Mouse (Mus musculus) activated CD4-positive, CD25-positive, alpha-beta regulatory T cell, adult 4 months (primary cell): ENCODE measurements around the gene Lsm2. TPM values are rescaled to one million over a fixed set of nuclear protein-coding genes. Genes with fewer than 3 reads are reported as not detected.
A peak's percentile ranks its signal among the peaks of the same experiment; 100 is the strongest.
"Not testable (repeated sequence)": the region's sequence is repeated elsewhere in the genome, so short reads cannot be mapped to it uniquely, and the experiment has no call there.

Experiments used
- ATAC-seq: one replicate; pipeline ENCODE4 v1.8.0; 2017
- polyA plus RNA-seq, 2 experiments: library from polyadenylated mRNA; unstranded; fragments of 100-300 nt; shearing (Covaris generic); gene quantifications; one replicate each; pipeline ENCODE4 v1.2.1; 2017

The Lsm2 gene
- 10 to 100 TPM; 45.5 to 61.3 TPM for polyA plus RNA-seq

GRCm38 (mm10) chr17:34981690-34982180 lies at the start of gene Lsm2:
Gene Lsm2, plus strand, starts transcription at chr17:34981862.
- peak; percentile 86 for ATAC-seq

GRCm38 (mm10) chr17:34932287-34932686 lies 49.4 kb upstream of the Lsm2 start:
- peak; percentile 20 for ATAC-seq

DNA sequence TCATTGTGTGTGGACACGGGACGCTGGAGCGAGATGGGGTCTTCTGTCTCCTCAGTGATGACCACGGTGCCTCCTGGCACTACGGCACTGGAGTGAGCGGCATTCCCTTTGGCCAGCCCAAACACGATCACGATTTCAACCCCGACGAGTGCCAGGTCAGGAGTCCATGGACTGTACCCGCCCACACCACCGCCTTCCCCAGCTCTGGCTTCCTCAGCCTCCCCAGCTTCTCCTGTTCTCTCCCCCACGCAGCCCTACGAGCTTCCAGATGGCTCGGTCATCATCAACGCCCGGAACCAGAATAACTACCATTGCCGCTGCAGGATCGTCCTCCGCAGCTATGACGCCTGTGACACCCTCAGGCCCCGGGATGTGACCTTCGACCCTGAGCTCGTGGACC lies 47.6 kb upstream of the Lsm2 start:
- no peak for ATAC-seq

DNA sequence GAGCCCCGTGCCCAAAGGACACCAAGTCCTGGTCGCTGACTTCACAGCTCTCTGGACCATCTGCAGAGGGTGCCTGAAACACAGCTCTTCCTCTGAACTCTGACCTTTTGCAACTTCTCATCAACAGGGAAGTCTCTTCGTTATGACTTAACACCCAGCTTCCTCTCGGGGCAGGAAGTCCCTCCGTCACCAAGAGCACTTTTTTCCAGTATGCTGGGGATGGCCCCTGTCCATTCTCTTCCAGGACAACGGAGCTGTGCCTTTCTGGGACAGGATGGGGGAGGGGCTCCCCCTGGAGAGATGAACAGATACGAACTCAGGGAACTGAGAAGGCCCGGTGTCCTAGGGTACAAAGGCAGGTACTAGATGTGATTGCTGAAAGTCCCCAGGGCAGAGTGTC lies 46.8 kb upstream of the Lsm2 start:
- ATAC-seq = no peak

- ATAC-seq = no peak
Observed at GRCm38 (mm10) chr17:34937960-34938505, 43.6 kb upstream of the Lsm2 start.

- no peak for ATAC-seq
Observed at GRCm38 (mm10) chr17:34941344-34942041, 40.2 kb upstream of the Lsm2 start.

DNA sequence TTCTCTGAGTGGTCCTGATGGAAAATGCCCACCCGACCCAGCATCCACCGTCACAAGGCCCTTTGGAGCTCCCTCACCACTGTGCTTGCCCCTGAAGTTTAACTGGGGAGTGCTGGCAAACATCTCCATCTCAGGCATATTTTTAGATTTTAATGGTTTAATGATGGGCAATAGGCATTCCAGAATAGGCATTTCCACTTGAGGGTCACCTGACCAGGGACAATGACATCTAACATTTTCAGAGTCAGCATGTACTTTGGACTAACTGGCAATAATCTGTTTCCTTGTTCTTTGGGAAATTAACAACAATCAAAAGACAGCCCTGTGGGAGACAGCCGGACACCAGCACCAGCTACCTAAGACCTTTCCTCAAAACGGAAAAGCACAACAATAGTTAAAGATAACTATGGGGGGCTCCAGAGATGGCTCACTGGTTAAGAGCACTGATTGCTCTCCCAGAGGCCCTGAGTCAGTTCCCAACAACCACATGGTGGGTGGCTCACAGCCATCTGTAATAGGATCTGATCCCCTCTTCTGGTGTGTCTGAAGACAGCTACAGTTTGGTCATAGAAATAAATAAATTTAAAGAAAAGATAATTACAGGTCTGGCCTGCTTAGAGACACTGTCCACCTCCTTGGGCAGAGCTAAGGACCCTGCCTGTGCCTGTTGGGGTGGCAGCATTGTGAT lies 38.4 kb upstream of the Lsm2 start:
- no peak for ATAC-seq

DNA sequence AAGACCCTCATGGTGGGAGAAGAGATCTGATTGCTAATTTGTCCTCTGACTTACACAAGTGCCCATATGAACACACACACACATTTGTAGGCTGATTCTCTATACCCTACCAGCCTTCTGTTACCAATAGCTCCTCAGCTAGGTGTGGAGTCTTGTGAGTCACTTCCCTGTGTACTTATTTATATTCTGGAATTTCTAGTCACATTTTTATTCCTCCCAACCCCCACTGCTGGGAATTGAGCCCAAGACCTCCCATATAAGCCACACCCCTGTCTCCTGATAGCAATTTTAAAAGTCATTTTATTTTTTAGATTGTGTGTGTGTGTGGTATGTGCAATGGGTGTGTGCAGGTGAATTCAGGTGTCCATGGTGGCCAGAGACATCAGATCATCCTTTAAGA lies 37.3 kb upstream of the Lsm2 start:
- ATAC-seq = no peak

- ATAC-seq = no peak
Observed at GRCm38 (mm10) chr17:34946486-34947140, 35.0 kb upstream of the Lsm2 start.

- ATAC-seq = no peak
Observed at GRCm38 (mm10) chr17:34947606-34948005, 34.1 kb upstream of the Lsm2 start.

GRCm38 (mm10) chr17:34948721-34949552 lies 32.7 kb upstream of the Lsm2 start:
- ATAC-seq = not testable (repeated sequence)

DNA sequence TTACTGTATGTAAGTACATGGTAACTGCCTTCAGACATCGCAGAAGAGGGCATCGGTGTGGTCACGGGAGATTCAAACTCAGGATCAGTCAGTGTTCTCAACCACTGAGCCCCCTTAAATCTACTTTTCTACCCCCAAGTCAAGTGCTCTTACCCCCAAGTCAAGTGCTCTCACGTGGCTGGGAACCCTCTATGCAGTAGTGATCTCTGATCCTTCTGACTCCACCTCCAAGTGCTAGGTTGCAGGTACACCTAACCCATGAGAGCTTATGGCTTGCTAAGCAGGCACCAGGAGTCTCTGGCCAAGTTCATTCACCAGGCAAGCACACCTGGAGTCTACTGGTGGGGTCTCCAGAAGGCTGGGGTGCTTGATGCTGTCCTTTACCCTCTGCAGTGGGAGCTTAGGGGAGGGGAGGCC lies 32.1 kb upstream of the Lsm2 start:
- no peak for ATAC-seq

- no peak for ATAC-seq
Observed at GRCm38 (mm10) chr17:34950514-34951455, 30.9 kb upstream of the Lsm2 start.

DNA sequence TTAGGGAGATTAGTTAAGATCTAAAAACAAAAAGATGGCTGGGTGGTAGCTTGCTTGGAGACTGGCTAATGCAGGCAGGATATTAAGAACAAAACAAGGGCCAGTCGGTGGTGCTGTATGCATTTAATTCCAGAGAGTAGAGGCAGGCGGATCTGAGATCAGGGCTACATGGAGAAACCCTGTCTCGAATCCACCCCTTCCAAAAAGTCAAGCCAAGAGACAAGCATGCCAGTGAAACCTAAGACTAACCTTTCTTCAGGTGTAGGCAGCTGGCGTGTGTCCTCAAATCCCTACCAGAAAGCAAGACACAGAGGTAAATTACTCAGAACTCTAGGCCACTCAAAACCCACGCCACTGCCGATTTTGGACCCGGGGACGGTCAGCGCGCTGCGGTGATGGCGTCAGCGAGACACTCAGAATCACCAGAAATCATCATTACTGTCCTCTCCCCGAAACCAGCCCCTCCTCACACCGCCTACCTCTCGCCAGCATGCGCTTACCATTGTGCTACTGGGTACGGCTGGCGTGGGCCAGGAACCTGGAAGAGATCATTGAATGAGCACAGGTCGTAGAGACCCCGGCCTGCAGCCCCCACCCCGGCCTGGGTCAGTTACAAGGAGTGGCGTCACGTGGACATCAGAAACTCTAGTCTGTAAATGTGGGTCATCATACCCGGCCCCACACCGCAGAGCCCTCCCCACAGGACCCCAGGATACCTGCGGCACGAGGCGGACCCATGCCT lies 29.9 kb upstream of the Lsm2 start:
- no peak for ATAC-seq

GRCm38 (mm10) chr17:34952378-34953040 lies 29.2 kb upstream of the Lsm2 start:
- peak; percentile 52 for ATAC-seq

DNA sequence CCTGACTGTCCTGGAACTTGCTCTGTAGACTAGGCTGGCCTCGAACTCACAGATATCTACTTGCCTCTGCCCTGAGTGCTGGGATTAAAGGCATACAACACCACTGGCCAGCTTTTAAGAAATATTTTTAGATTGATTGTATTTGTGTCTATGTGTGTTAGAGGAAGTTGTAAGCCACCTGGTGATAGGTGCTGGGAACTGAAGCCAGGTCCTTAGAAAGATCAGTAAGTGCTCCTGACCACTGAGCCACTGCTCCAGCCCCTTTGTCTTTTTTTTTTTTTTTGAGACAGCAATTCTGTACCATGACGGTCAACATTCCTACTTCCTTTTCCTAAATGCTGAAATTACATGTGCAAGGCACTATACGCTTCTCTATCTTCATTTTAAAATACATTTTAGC lies 28.4 kb upstream of the Lsm2 start:
- ATAC-seq = no peak

GRCm38 (mm10) chr17:34953904-34954303 lies 27.8 kb upstream of the Lsm2 start:
- no peak for ATAC-seq

DNA sequence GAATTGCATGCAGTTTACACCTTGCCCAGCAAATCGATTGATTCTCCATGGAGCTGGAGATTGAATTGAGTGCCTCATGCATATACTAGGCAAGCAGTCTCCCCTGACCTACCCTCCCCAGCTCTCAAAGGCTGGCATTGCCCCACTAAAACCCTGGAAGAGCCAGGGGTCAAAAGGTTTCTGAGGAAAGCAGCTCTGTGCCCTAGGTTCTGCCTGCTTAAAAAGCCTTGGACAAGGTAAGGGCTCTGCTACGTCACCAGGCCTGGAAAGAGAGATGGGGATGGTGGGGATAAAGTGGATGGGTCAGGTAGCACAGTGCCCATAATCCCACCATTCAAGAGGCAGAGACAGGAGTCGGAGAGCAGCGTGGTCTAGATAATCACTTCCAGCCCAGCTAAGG lies 26.8 kb upstream of the Lsm2 start:
- no peak for ATAC-seq

GRCm38 (mm10) chr17:34955884-34956283 lies 25.8 kb upstream of the Lsm2 start:
- ATAC-seq = no peak

DNA sequence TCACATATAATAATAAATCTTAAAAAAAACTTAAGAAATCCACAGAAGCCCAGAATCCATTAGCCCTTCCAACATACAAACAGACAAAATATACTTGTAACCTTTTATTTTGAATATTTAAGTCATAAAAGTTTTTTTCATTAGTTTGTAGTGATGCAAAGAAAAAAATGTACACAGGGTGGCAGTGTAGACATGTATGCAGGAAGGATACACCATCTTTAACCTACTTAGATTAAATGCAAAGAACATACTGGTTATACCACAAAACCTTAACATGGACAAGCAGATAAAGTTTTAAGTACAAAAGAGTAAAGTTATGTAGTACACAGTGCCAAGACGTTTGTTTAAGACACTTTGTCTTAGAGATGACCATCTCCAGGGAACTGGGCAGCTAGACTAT lies 25.3 kb upstream of the Lsm2 start:
- ATAC-seq = no peak
